Mouse (Mus musculus): ENCODE data around the gene Fmod. TPM values are rescaled to one million over a fixed set of nuclear protein-coding genes. Genes with fewer than 3 reads are reported as not detected.

The Fmod gene
- total RNA-seq, 1 experiment: not detected

DNA sequence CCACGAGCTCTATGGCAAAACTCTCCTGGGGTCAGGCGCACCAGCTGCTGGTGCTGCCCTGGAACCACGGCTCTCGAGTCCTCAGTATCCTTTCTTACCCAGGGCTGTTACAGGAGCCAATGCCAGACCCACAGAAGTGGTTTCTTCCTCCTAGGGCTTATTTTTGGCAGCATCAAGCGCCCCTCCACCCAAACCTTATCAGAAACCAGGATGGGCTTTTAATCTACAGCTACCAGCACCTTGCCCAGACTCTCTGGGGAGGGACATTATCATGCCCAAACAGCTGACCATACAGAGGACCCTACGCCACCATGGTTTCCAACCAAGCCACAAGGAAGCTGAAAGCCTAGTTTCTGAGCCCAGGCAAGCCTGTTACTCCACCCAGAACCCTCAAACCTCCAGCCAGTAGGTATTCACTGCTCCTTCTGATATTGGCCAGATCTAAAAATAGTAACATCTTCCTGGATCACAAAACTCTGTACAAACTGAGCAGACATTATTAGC, 36.1 kb downstream of the Fmod start:
- no peak overlapping the region for H3K9ac ChIP-seq (ENCODE audit: insufficient read depth, low read depth, low read length, poor library complexity, severe bottlenecking)
- peaks cover 18% of the 10 kb centered on the region for H3K36me3 ChIP-seq (ENCODE audit: control insufficient read depth, insufficient read depth, low read length, poor library complexity, severe bottlenecking)
- in situ Hi-C loops (cut with MboI; ENCODE audit: low sequenced_read_pairs in 2 of 2, unreplicated experiment in 2 of 2): no loop called here
- no peak for DNase-seq (ENCODE audit: low read depth, low spot score)
- H3K27ac ChIP-seq (ENCODE audit: insufficient read depth, low read depth, low read length, poor library complexity, severe bottlenecking): no peak overlapping the region
- no peaks in the 10 kb centered on the region for H3K9me3 ChIP-seq (ENCODE audit: control insufficient read depth, insufficient read depth, low read depth, low read length)
- no peak overlapping the region for H3K4me3 ChIP-seq (ENCODE audit: insufficient read depth in 1 of 2, low read depth in 1 of 2, low read length in 2 of 2, poor library complexity in 1 of 2, severe bottlenecking in 1 of 2)
- peaks cover 2 to 7% of the 10 kb centered on the region in 2 experiments; a peak in 3 of 4 replicates for H3K4me1 ChIP-seq (ENCODE audit: control insufficient read depth in 2 of 2, insufficient read depth in 2 of 2, low read length in 2 of 2, poor library complexity in 1 of 2)
- TF ChIP-seq CHD2 (IDR thresholded peaks at IDR 0.05; ENCODE audit: low read depth, low read length) (no peak), MAFK (IDR thresholded peaks at IDR 0.05; ENCODE audit: insufficient read depth, low read depth, low read length) (no peak), ZNF384 (IDR thresholded peaks at IDR 0.05; ENCODE audit: low read depth, low read length) (no peak), HCFC1 (IDR thresholded peaks at IDR 0.05; ENCODE audit: borderline replicate concordance, insufficient read depth, low read length) (no peak), ZC3H11A (IDR thresholded peaks at IDR 0.05; ENCODE audit: borderline replicate concordance, low read depth, low read length) (no peak)

GRCm38 (mm10) chr1:134073658-134074057, 36.6 kb downstream of the Fmod start:
- no peak for TF ChIP-seq CHD2 (IDR thresholded peaks at IDR 0.05; ENCODE audit: low read depth, low read length)
- no peak for TF ChIP-seq ZC3H11A (IDR thresholded peaks at IDR 0.05; ENCODE audit: borderline replicate concordance, low read depth, low read length)
- no peak for TF ChIP-seq ZNF384 (IDR thresholded peaks at IDR 0.05; ENCODE audit: low read depth, low read length)
- TF ChIP-seq HCFC1 (IDR thresholded peaks at IDR 0.05; ENCODE audit: borderline replicate concordance, insufficient read depth, low read length): no peak
- no peak for TF ChIP-seq MAFK (IDR thresholded peaks at IDR 0.05; ENCODE audit: insufficient read depth, low read depth, low read length)
- no peak overlapping the region for H3K4me3 ChIP-seq (ENCODE audit: insufficient read depth in 1 of 2, low read depth in 1 of 2, low read length in 2 of 2, poor library complexity in 1 of 2, severe bottlenecking in 1 of 2)
- no peak for DNase-seq (ENCODE audit: low read depth, low spot score)
- H3K9me3 ChIP-seq (ENCODE audit: control insufficient read depth, insufficient read depth, low read depth, low read length): no peaks in the 10 kb centered on the region
- peaks cover 18% of the 10 kb centered on the region for H3K36me3 ChIP-seq (ENCODE audit: control insufficient read depth, insufficient read depth, low read length, poor library complexity, severe bottlenecking)
- H3K9ac ChIP-seq (ENCODE audit: insufficient read depth, low read depth, low read length, poor library complexity, severe bottlenecking): no peak overlapping the region
- in situ Hi-C loops (cut with MboI; ENCODE audit: low sequenced_read_pairs in 2 of 2, unreplicated experiment in 2 of 2): no loop called here
- peaks cover 2 to 7% of the 10 kb centered on the region in 2 experiments; a peak in 3 of 4 replicates for H3K4me1 ChIP-seq (ENCODE audit: control insufficient read depth in 2 of 2, insufficient read depth in 2 of 2, low read length in 2 of 2, poor library complexity in 1 of 2)
- H3K27ac ChIP-seq (ENCODE audit: insufficient read depth, low read depth, low read length, poor library complexity, severe bottlenecking): no peak overlapping the region

- Histone ChIP-seq H3K9me3 (ENCODE audit: control insufficient read depth, insufficient read depth, low read depth, low read length) (no peaks in the 10 kb centered on the region), H3K36me3 (ENCODE audit: control insufficient read depth, insufficient read depth, low read length, poor library complexity, severe bottlenecking) (peaks cover 18% of the 10 kb centered on the region), H3K4me1 (ENCODE audit: control insufficient read depth in 2 of 2, insufficient read depth in 2 of 2, low read length in 2 of 2, poor library complexity in 1 of 2) (peaks cover 2 to 7% of the 10 kb centered on the region in 2 experiments; a peak in 3 of 4 replicates), H3K9ac (ENCODE audit: insufficient read depth, low read depth, low read length, poor library complexity, severe bottlenecking) (no peak overlapping the region), H3K4me3 (ENCODE audit: insufficient read depth in 1 of 2, low read depth in 1 of 2, low read length in 2 of 2, poor library complexity in 1 of 2, severe bottlenecking in 1 of 2) (no peak overlapping the region), H3K27ac (ENCODE audit: insufficient read depth, low read depth, low read length, poor library complexity, severe bottlenecking) (no peak overlapping the region)
- DNase-seq (ENCODE audit: low read depth, low spot score): no peak
- in situ Hi-C loops (cut with MboI; ENCODE audit: low sequenced_read_pairs in 2 of 2, unreplicated experiment in 2 of 2): no loop called here
- TF ChIP-seq ZNF384 (IDR thresholded peaks at IDR 0.05; ENCODE audit: low read depth, low read length) (no peak), ZC3H11A (IDR thresholded peaks at IDR 0.05; ENCODE audit: borderline replicate concordance, low read depth, low read length) (no peak), MAFK (IDR thresholded peaks at IDR 0.05; ENCODE audit: insufficient read depth, low read depth, low read length) (no peak), HCFC1 (IDR thresholded peaks at IDR 0.05; ENCODE audit: borderline replicate concordance, insufficient read depth, low read length) (no peak), CHD2 (IDR thresholded peaks at IDR 0.05; ENCODE audit: low read depth, low read length) (no peak)
Measured at GRCm38 (mm10) chr1:134074184-134074583, 37.1 kb downstream of the Fmod start.

GRCm38 (mm10) chr1:134074606-134075005, 37.6 kb downstream of the Fmod start:
- Histone ChIP-seq H3K9ac (ENCODE audit: insufficient read depth, low read depth, low read length, poor library complexity, severe bottlenecking) (no peak overlapping the region), H3K9me3 (ENCODE audit: control insufficient read depth, insufficient read depth, low read depth, low read length) (no peaks in the 10 kb centered on the region), H3K4me3 (ENCODE audit: insufficient read depth in 1 of 2, low read depth in 1 of 2, low read length in 2 of 2, poor library complexity in 1 of 2, severe bottlenecking in 1 of 2) (no peak overlapping the region), H3K27ac (ENCODE audit: insufficient read depth, low read depth, low read length, poor library complexity, severe bottlenecking) (no peak overlapping the region), H3K4me1 (ENCODE audit: control insufficient read depth in 2 of 2, insufficient read depth in 2 of 2, low read length in 2 of 2, poor library complexity in 1 of 2) (peaks cover 2 to 10% of the 10 kb centered on the region in 2 experiments; a peak in 3 of 4 replicates), H3K36me3 (ENCODE audit: control insufficient read depth, insufficient read depth, low read length, poor library complexity, severe bottlenecking) (peaks cover 18% of the 10 kb centered on the region)
- in situ Hi-C loops (cut with MboI; ENCODE audit: low sequenced_read_pairs in 2 of 2, unreplicated experiment in 2 of 2): no loop called here
- TF ChIP-seq ZNF384 (IDR thresholded peaks at IDR 0.05; ENCODE audit: low read depth, low read length): no peak
- no peak for DNase-seq (ENCODE audit: low read depth, low spot score)

DNA sequence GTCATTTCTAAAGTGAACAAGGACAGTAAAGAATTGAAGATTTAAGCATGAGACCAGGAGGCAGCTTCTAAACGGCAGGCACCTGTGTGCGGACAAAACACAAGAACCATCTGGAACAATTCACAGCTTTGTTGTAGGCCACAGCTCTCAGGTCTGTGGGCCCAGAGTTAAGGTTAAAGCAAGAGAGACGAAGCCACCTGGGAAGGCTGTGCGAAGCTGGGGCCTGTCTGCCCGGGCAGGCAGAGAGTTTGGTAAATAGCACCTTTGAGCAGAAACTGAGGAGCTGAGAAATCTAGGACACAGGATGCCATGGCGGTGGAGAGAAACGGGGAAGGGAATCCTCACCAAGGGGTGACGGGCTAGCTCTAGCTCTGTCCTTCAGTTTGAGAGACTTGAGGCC, 38.5 kb downstream of the Fmod start:
- peaks cover 7 to 11% of the 10 kb centered on the region in 2 experiments; a peak in 2 of 4 replicates for H3K4me1 ChIP-seq (ENCODE audit: control insufficient read depth in 2 of 2, insufficient read depth in 2 of 2, low read length in 2 of 2, poor library complexity in 1 of 2)
- H3K27ac ChIP-seq (ENCODE audit: insufficient read depth, low read depth, low read length, poor library complexity, severe bottlenecking): no peak overlapping the region
- no peak for DNase-seq (ENCODE audit: low read depth, low spot score)
- peaks cover 18% of the 10 kb centered on the region for H3K36me3 ChIP-seq (ENCODE audit: control insufficient read depth, insufficient read depth, low read length, poor library complexity, severe bottlenecking)
- no peak for TF ChIP-seq MAFK (IDR thresholded peaks at IDR 0.05; ENCODE audit: insufficient read depth, low read depth, low read length)
- no peak for TF ChIP-seq ZNF384 (IDR thresholded peaks at IDR 0.05; ENCODE audit: low read depth, low read length)
- TF ChIP-seq CHD2 (IDR thresholded peaks at IDR 0.05; ENCODE audit: low read depth, low read length): no peak
- TF ChIP-seq HCFC1 (IDR thresholded peaks at IDR 0.05; ENCODE audit: borderline replicate concordance, insufficient read depth, low read length): no peak
- no peak for TF ChIP-seq ZC3H11A (IDR thresholded peaks at IDR 0.05; ENCODE audit: borderline replicate concordance, low read depth, low read length)
- no peaks in the 10 kb centered on the region for H3K9me3 ChIP-seq (ENCODE audit: control insufficient read depth, insufficient read depth, low read depth, low read length)
- H3K9ac ChIP-seq (ENCODE audit: insufficient read depth, low read depth, low read length, poor library complexity, severe bottlenecking): no peak overlapping the region
- H3K4me3 ChIP-seq (ENCODE audit: insufficient read depth in 1 of 2, low read depth in 1 of 2, low read length in 2 of 2, poor library complexity in 1 of 2, severe bottlenecking in 1 of 2): no peak overlapping the region
- in situ Hi-C loops (cut with MboI; ENCODE audit: low sequenced_read_pairs in 2 of 2, unreplicated experiment in 2 of 2): no loop called here

All from ES-E14 (cell line).